Mouse (Mus musculus): Measurements from ENCODE around the gene Nlrx1. TPM values are rescaled to one million over a fixed set of nuclear protein-coding genes. Genes with fewer than 3 reads are reported as not detected.

Gene Nlrx1
- polyA plus RNA-seq (2014; fragmentation: Illumina TruSeq; extraction: RNeasy Lipid Tissue Mini Kit (QIAGEN cat#74804); ENCODE audit: low read depth, low replicate concordance), result not detected

DNA sequence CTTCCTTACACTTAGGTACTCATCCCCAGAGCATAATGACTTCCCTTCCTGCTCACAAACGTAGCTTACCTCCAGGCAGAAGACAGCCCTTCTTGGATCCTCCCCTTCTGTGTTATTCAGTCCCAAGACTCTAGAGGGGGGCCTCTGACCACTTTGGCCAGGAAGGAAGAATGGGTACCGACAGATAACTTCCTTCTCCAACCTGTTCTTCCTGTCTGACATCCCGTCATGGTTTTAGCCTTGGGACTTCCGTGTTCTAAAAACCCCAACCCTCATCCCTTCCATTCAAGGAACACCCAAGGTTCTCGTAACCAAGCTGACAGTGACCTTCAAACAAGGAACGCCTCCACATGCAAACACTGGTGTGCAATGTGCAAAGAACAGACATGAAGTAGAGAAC is at the start of gene Nlrx1:
Gene Nlrx1, minus strand, starts transcription at position 168 of the 400 bp plus-strand sequence.

DNA sequence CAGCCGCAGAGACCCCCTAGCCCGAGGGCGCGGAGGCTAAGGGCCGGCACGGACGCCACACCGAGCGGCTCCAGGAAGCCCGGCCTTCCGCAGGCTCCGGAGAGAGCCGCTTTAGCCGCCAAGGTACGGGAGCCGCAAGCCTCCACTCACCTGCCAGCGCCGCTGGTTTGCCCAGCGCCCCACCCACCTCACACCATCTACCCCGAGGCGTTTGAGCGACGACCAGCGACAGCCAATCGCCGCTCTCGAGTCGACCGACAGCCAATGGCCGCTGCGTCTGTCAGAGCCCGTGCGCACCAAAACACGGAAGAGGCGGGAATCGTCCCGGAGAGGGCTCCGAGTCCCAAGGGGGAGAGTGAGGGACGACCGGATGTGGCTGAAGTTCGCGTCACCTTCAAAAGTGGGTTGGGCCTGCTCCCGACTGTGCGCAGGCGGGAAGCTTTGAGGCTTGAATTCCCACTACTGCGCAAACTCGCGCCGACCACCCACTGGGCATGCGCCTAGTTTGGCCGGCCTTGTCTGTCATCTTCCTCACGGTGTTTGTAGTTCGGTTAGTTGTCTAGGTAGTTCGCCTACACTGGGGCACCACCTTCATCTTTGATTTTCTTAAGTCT is 37.2 kb upstream of the Nlrx1 start, which contains the start of gene Hinfp:
Gene Hinfp, minus strand, starts transcription at position 206 of the 614 bp plus-strand sequence.

GRCm38 (mm10) chr9:44288076-44288958 is 19.9 kb upstream of the Nlrx1 start, which contains the start of gene Abcg4:
TSS of gene Abcg4 (minus strand) at chr9:44288615.

GRCm38 (mm10) chr9:44251314-44251713 is 17.1 kb downstream of the Nlrx1 start, which contains the start of gene Pdzd3:
TSS of gene Pdzd3 (minus strand) at chr9:44251471.

DNA sequence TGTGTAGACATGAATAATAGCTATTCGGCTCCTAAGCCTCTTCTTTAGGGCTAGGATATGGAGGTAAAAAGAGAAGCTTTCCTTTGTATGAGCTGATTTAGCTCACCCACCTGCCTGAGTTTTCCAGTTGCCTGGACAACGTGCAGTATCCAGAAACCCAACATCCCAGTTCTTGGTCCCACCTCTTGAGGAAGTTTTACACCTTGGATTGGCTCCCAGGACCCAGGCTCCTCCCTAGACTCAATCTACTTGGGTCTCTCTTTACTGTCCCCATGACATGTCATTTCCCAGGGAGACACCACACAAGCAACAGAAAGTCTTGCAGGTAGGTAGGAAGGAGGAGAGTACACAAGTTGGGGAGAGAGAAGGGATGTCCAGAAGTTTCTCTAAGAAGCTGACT is 28.0 kb downstream of the Nlrx1 start, which contains the start of gene Ccdc153:
Gene Ccdc153, plus strand, starts transcription at position 278 of the 400 bp plus-strand sequence.

GRCm38 (mm10) chr9:44233802-44234478 is 34.5 kb downstream of the Nlrx1 start, which contains the start of gene Cbl:
TSS of gene Cbl (minus strand) at chr9:44234049.

Other genes starting within 250 kb of the Nlrx1 start
- gene Thy1, start 225.2 kb downstream of the Nlrx1 start, polyA plus RNA-seq (2014; fragmentation: Illumina TruSeq; extraction: RNeasy Lipid Tissue Mini Kit (QIAGEN cat#74804); ENCODE audit: low read depth, low replicate concordance), result not detected
- 152 TPM for gene Usp2, start 201.6 kb downstream of the Nlrx1 start, polyA plus RNA-seq (2014; fragmentation: Illumina TruSeq; extraction: RNeasy Lipid Tissue Mini Kit (QIAGEN cat#74804); ENCODE audit: low read depth, low replicate concordance)
- gene Mfrp, start 166.9 kb downstream of the Nlrx1 start, polyA plus RNA-seq (2014; fragmentation: Illumina TruSeq; extraction: RNeasy Lipid Tissue Mini Kit (QIAGEN cat#74804); ENCODE audit: low read depth, low replicate concordance), result 0.14 TPM
- gene C1qtnf5, start 161.4 kb downstream of the Nlrx1 start, polyA plus RNA-seq (2014; fragmentation: Illumina TruSeq; extraction: RNeasy Lipid Tissue Mini Kit (QIAGEN cat#74804); ENCODE audit: low read depth, low replicate concordance), result not detected
- gene Gm49380, start 155.1 kb downstream of the Nlrx1 start, polyA plus RNA-seq (2014; fragmentation: Illumina TruSeq; extraction: RNeasy Lipid Tissue Mini Kit (QIAGEN cat#74804); ENCODE audit: low read depth, low replicate concordance), result 0.66 TPM
- gene Rnf26, start 155.1 kb downstream of the Nlrx1 start, polyA plus RNA-seq (2014; fragmentation: Illumina TruSeq; extraction: RNeasy Lipid Tissue Mini Kit (QIAGEN cat#74804); ENCODE audit: low read depth, low replicate concordance), result 1.6 TPM
- gene Mcam, start 134.1 kb downstream of the Nlrx1 start, polyA plus RNA-seq (2014; fragmentation: Illumina TruSeq; extraction: RNeasy Lipid Tissue Mini Kit (QIAGEN cat#74804); ENCODE audit: low read depth, low replicate concordance), result 3.1 TPM
- gene Cbl, start 34.5 kb downstream of the Nlrx1 start, polyA plus RNA-seq (2014; fragmentation: Illumina TruSeq; extraction: RNeasy Lipid Tissue Mini Kit (QIAGEN cat#74804); ENCODE audit: low read depth, low replicate concordance), result 55.7 TPM
- gene Ccdc153, start 27.9 kb downstream of the Nlrx1 start, polyA plus RNA-seq (2014; fragmentation: Illumina TruSeq; extraction: RNeasy Lipid Tissue Mini Kit (QIAGEN cat#74804); ENCODE audit: low read depth, low replicate concordance), result 0.28 TPM
- gene Pdzd3, start 17.1 kb downstream of the Nlrx1 start, polyA plus RNA-seq (2014; fragmentation: Illumina TruSeq; extraction: RNeasy Lipid Tissue Mini Kit (QIAGEN cat#74804); ENCODE audit: low read depth, low replicate concordance), result not detected
- not detected for gene Abcg4, start 20.0 kb upstream of the Nlrx1 start, polyA plus RNA-seq (2014; fragmentation: Illumina TruSeq; extraction: RNeasy Lipid Tissue Mini Kit (QIAGEN cat#74804); ENCODE audit: low read depth, low replicate concordance)
- 8.5 TPM for gene Hinfp, start 37.1 kb upstream of the Nlrx1 start, polyA plus RNA-seq (2014; fragmentation: Illumina TruSeq; extraction: RNeasy Lipid Tissue Mini Kit (QIAGEN cat#74804); ENCODE audit: low read depth, low replicate concordance)
- gene C2cd2l, start 51.7 kb upstream of the Nlrx1 start, polyA plus RNA-seq (2014; fragmentation: Illumina TruSeq; extraction: RNeasy Lipid Tissue Mini Kit (QIAGEN cat#74804); ENCODE audit: low read depth, low replicate concordance), result 0.56 TPM
- gene Dpagt1, start 57.4 kb upstream of the Nlrx1 start, polyA plus RNA-seq (2014; fragmentation: Illumina TruSeq; extraction: RNeasy Lipid Tissue Mini Kit (QIAGEN cat#74804); ENCODE audit: low read depth, low replicate concordance), result 1.9 TPM
- 7.2 TPM for gene H2afx, start 66.1 kb upstream of the Nlrx1 start, polyA plus RNA-seq (2014; fragmentation: Illumina TruSeq; extraction: RNeasy Lipid Tissue Mini Kit (QIAGEN cat#74804); ENCODE audit: low read depth, low replicate concordance)
- 12.6 TPM for gene Hmbs, start 75.6 kb upstream of the Nlrx1 start, polyA plus RNA-seq (2014; fragmentation: Illumina TruSeq; extraction: RNeasy Lipid Tissue Mini Kit (QIAGEN cat#74804); ENCODE audit: low read depth, low replicate concordance)
- gene Vps11, start 93.1 kb upstream of the Nlrx1 start, polyA plus RNA-seq (2014; fragmentation: Illumina TruSeq; extraction: RNeasy Lipid Tissue Mini Kit (QIAGEN cat#74804); ENCODE audit: low read depth, low replicate concordance), result 7.6 TPM
- 30.7 TPM for gene Hyou1, start 110.9 kb upstream of the Nlrx1 start, polyA plus RNA-seq (2014; fragmentation: Illumina TruSeq; extraction: RNeasy Lipid Tissue Mini Kit (QIAGEN cat#74804); ENCODE audit: low read depth, low replicate concordance)
- 1.4 TPM for gene Slc37a4, start 128.3 kb upstream of the Nlrx1 start, polyA plus RNA-seq (2014; fragmentation: Illumina TruSeq; extraction: RNeasy Lipid Tissue Mini Kit (QIAGEN cat#74804); ENCODE audit: low read depth, low replicate concordance)
- 518 TPM for gene Rps25, start 138.5 kb upstream of the Nlrx1 start, polyA plus RNA-seq (2014; fragmentation: Illumina TruSeq; extraction: RNeasy Lipid Tissue Mini Kit (QIAGEN cat#74804); ENCODE audit: low read depth, low replicate concordance)
- 43.6 TPM for gene Trappc4, start 139.0 kb upstream of the Nlrx1 start, polyA plus RNA-seq (2014; fragmentation: Illumina TruSeq; extraction: RNeasy Lipid Tissue Mini Kit (QIAGEN cat#74804); ENCODE audit: low read depth, low replicate concordance)
- gene Ccdc84, start 150.0 kb upstream of the Nlrx1 start, polyA plus RNA-seq (2014; fragmentation: Illumina TruSeq; extraction: RNeasy Lipid Tissue Mini Kit (QIAGEN cat#74804); ENCODE audit: low read depth, low replicate concordance), result 6.5 TPM
- 1.3 TPM for gene Foxr1, start 172.5 kb upstream of the Nlrx1 start, polyA plus RNA-seq (2014; fragmentation: Illumina TruSeq; extraction: RNeasy Lipid Tissue Mini Kit (QIAGEN cat#74804); ENCODE audit: low read depth, low replicate concordance)
- gene Upk2, start 186.4 kb upstream of the Nlrx1 start, polyA plus RNA-seq (2014; fragmentation: Illumina TruSeq; extraction: RNeasy Lipid Tissue Mini Kit (QIAGEN cat#74804); ENCODE audit: low read depth, low replicate concordance), result not detected
- gene Bcl9l, start 214.2 kb upstream of the Nlrx1 start, polyA plus RNA-seq (2014; fragmentation: Illumina TruSeq; extraction: RNeasy Lipid Tissue Mini Kit (QIAGEN cat#74804); ENCODE audit: low read depth, low replicate concordance), result 0.39 TPM

All from testis, adult 10 weeks (tissue).